Mouse (Mus musculus) embryonic facial prominence, embryonic 12.5 days (tissue): ENCODE results near the gene Rubcnl. TPM values are rescaled to one million over a fixed set of nuclear protein-coding genes. Genes with fewer than 3 reads are reported as not detected.

Source experiments
- ATAC-seq: fragments of 200-750 bp; cut with Nextera tagmentation; 2 replicates; pipeline ENCODE4 v1.8.0; 2017; ENCODE audit not compliant: insufficient number of reproducible peaks, insufficient read depth, low FRiP score, low TSS enrichment
- H3K27ac ChIP-seq: fragments of 300-500 bp; sonication (generic); 2 replicates; pipeline ENCODE4 v1.5.1; 2016; ENCODE audit warnings: mild to moderate bottlenecking
- H3K27me3 ChIP-seq: fragments of 300-500 bp; sonication (generic); 2 replicates; pipeline ENCODE4 v1.6.1; 2016; ENCODE audit warnings: mild to moderate bottlenecking, moderate library complexity
- H3K36me3 ChIP-seq: fragments of 300-500 bp; sonication (generic); 2 replicates; pipeline ENCODE4 v1.6.1; 2016; ENCODE audit warnings: mild to moderate bottlenecking
- H3K4me1 ChIP-seq: fragments of 300-500 bp; sonication (generic); 2 replicates; pipeline ENCODE4 v1.6.1; 2016
- H3K4me2 ChIP-seq: fragments of 300-500 bp; sonication (generic); replicated peaks from 2 replicates; pipeline ENCODE4 v1.6.1; 2016; ENCODE audit warnings: mild to moderate bottlenecking, moderate library complexity
- H3K4me3 ChIP-seq: fragments of 300-500 bp; sonication (generic); 2 replicates; pipeline ENCODE4 v1.5.1; 2016; ENCODE audit warnings: mild to moderate bottlenecking
- H3K9ac ChIP-seq: fragments of 300-500 bp; sonication (generic); 2 replicates; pipeline ENCODE4 v1.6.1; 2016; ENCODE audit warnings: mild to moderate bottlenecking, moderate library complexity
- H3K9me3 ChIP-seq: fragments of 300-500 bp; sonication (generic); 2 replicates; pipeline ENCODE4 v1.6.1; 2016; ENCODE audit warnings: mild to moderate bottlenecking, moderate library complexity
- WGBS: fragments of 180-500 bp; shearing (Covaris S2); methylation state at CpG from one replicate; pipeline ENCODE4 v1.1.7; 2016; 5-methylcytosine and 5-hydroxymethylcytosine counted together
- polyA plus RNA-seq: library from polyadenylated mRNA; unstranded; fragments of >200 nt; fragmentation: Nextera tagmentation; extraction: Ambion mirVana; gene quantifications from 2 replicates; pipeline ENCODE4 v1.2.1, GENCODE M21; 2016

Rubcnl gene
- polyA plus RNA-seq, 1 experiment from 2014 or later = 0.67 TPM

GRCm38 (mm10) chr14:75054455-75055343 lies 38.9 kb downstream of the Rubcnl start:
- H3K27ac ChIP-seq = no peak overlapping the region
- no peak for ATAC-seq

GRCm38 (mm10) chr14:75056861-75057431 lies 41.1 kb downstream of the Rubcnl start:
- Histone ChIP-seq H3K4me3 (no peak overlapping the region), H3K4me1 (no peaks in the 10 kb centered on the region), H3K27ac (no peak overlapping the region), H3K27me3 (no peaks in the 10 kb centered on the region), H3K36me3 (no peaks in the 10 kb centered on the region), H3K9ac (no peak overlapping the region), H3K9me3 (no peaks in the 10 kb centered on the region), H3K4me2 (no peak overlapping the region)
- WGBS = 72% methylated on average over 9 of the region's 9 CpGs
- ATAC-seq = no peak

More at GRCm38 (mm10) chr14:75054455-75055343, 38.9 kb downstream of the Rubcnl start:
- no peaks in the 10 kb centered on the region for H3K9me3 ChIP-seq
- no peaks in the 10 kb centered on the region for H3K27me3 ChIP-seq
- H3K4me1 ChIP-seq = no peaks in the 10 kb centered on the region
- no peak overlapping the region for H3K9ac ChIP-seq
- H3K4me3 ChIP-seq = no peak overlapping the region
- H3K4me2 ChIP-seq = no peak overlapping the region
- 74% methylated on average over 14 of the region's 14 CpGs for WGBS
- no peaks in the 10 kb centered on the region for H3K36me3 ChIP-seq

DNA sequence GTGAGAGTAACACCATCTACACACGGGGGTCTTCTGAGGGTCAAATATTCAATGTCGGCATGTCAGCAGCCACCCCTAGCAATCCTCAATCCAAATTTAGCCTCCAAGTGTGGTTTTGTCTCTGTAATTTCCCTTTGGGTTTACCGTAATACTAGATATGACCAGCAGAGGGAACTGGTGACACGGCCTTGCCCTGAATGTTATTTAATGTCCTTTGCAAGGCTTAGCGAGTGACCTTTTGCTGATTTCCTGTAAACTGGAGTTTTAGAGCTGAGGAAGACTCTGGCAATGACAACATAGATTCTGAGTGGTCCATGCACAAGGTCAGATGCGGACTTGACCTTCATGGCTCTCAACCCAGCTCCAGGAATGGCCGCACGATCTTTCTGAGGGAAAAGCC lies 44.7 kb downstream of the Rubcnl start:
- no peaks in the 10 kb centered on the region for H3K27me3 ChIP-seq
- no peak overlapping the region for H3K4me3 ChIP-seq
- no peaks in the 10 kb centered on the region for H3K9me3 ChIP-seq
- no peaks in the 10 kb centered on the region for H3K36me3 ChIP-seq
- ATAC-seq = no peak
- no peak overlapping the region for H3K4me2 ChIP-seq
- H3K9ac ChIP-seq = no peak overlapping the region
- WGBS = 42% methylated on average over 8 of the region's 8 CpGs
- H3K4me1 ChIP-seq = no peaks in the 10 kb centered on the region
- no peak overlapping the region for H3K27ac ChIP-seq

- no peak for ATAC-seq
- Histone ChIP-seq H3K4me3 (no peak overlapping the region), H3K9me3 (no peaks in the 10 kb centered on the region), H3K27ac (no peak overlapping the region), H3K27me3 (no peaks in the 10 kb centered on the region), H3K9ac (no peak overlapping the region), H3K36me3 (no peaks in the 10 kb centered on the region), H3K4me1 (no peaks in the 10 kb centered on the region), H3K4me2 (no peak overlapping the region)
- WGBS = 94% methylated on average over 8 of the region's 8 CpGs
These were observed 48.1 kb downstream of the Rubcnl start for GRCm38 (mm10) chr14:75063936-75064335.

DNA sequence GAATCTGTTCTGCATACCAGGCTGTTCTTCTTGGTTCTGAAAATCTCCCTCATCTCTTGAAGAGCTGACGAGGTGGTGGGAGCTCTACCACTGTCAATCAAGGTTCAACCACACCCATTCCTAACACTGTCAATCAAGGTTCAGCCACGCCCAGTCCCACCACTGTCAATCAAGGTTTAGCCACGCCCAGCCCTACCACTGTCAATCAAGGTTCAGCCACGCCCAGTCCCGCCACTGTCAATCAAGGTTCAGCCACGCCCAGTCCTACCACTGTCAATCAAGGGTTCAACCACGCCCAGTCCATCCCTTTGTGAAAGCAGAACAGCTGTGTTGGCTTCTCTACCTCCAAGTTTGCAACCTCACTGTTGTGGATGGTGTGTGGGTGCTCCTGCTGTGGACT lies 48.7 kb downstream of the Rubcnl start:
- H3K4me3 ChIP-seq = no peak overlapping the region
- H3K4me2 ChIP-seq = no peak overlapping the region
- H3K9ac ChIP-seq = no peak overlapping the region
- no peak for ATAC-seq
- no peaks in the 10 kb centered on the region for H3K4me1 ChIP-seq
- H3K36me3 ChIP-seq = no peaks in the 10 kb centered on the region
- WGBS = 82% methylated on average over 7 of the region's 7 CpGs
- no peaks in the 10 kb centered on the region for H3K9me3 ChIP-seq
- no peaks in the 10 kb centered on the region for H3K27me3 ChIP-seq
- no peak overlapping the region for H3K27ac ChIP-seq

GRCm38 (mm10) chr14:75065211-75065610 lies 49.4 kb downstream of the Rubcnl start:
- Histone ChIP-seq H3K9me3 (no peaks in the 10 kb centered on the region), H3K36me3 (no peaks in the 10 kb centered on the region), H3K4me1 (no peaks in the 10 kb centered on the region), H3K9ac (no peak overlapping the region), H3K27me3 (no peaks in the 10 kb centered on the region), H3K4me3 (no peak overlapping the region), H3K27ac (no peak overlapping the region), H3K4me2 (no peak overlapping the region)
- ATAC-seq = no peak
- WGBS = 93% methylated on average over 5 of the region's 5 CpGs

DNA sequence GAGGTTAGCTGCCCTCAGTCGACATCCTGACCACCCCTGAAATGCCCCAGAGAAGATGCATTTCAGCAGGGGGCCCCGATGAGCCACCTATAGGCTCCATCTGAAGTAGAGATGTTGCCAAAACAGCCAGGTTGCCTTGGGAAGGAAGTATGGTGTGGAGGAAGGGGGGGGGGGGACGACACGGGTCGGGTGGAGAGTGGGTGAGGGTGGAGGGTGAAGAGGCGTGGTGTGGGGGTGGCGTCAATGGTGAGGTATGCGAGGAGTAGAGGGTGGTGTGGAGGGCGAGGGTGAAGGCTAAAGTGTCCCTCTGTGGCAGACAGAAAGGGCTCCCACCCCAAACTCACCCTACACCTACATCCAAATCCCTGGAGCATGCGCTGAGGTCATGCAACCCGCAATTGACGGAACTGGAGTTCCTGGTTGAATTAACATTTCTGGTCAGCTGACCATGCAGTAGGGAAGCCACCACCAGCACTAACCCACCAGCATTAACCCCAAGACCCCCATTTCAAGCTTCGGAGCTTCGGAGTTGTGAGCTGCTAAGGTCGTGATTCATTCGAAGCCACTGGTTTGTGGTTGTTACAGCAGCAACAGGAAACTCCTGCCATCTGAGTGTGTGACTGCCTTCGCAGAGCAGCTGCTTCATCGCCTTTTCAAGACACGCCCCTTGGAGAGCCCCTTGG lies 52.7 kb downstream of the Rubcnl start:
- Histone ChIP-seq H3K4me1 (no peaks in the 10 kb centered on the region), H3K9ac (no peak overlapping the region), H3K36me3 (no peaks in the 10 kb centered on the region), H3K27me3 (no peaks in the 10 kb centered on the region), H3K9me3 (no peaks in the 10 kb centered on the region), H3K4me3 (no peak overlapping the region), H3K27ac (no peak overlapping the region), H3K4me2 (no peak overlapping the region)
- ATAC-seq = no peak
- 88% methylated on average over 16 of the region's 19 CpGs for WGBS

DNA sequence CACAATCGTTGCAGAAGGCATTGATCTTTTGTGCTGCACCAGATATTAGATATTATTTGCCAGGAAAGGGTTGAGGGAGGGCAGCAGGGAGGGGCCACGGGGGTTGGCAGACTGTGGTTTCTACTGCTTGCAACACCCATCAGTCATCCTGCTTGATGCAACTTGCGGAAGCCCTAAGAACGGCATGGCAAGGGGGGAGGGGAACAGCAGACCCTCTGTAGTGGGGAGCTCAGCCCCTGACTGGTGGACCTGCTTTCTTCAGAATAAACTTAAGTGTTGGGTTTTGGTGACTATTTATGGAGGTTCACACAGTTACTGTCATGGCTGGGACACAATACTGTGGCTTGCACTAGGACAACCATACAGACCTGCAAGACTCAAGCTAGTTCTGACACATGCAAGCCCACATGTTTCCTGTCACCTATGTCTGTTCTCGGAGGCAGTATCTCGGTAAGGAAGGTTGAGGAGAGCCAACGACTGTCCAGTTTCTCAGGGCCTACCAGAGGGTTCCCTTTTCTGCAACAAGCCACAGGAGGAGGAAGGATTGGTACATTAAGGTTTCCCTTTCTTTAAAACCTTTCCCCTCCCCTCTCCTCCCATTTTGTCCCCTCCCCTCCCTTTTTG lies 53.6 kb downstream of the Rubcnl start:
- Histone ChIP-seq H3K9me3 (no peaks in the 10 kb centered on the region), H3K4me2 (no peak overlapping the region), H3K9ac (no peak overlapping the region), H3K27me3 (no peaks in the 10 kb centered on the region), H3K36me3 (no peaks in the 10 kb centered on the region), H3K4me1 (no peaks in the 10 kb centered on the region), H3K4me3 (no peak overlapping the region), H3K27ac (no peak overlapping the region)
- no peak for ATAC-seq
- 77% methylated on average over 7 of the region's 7 CpGs for WGBS

GRCm38 (mm10) chr14:75071091-75071490 lies 55.3 kb downstream of the Rubcnl start:
- WGBS = 90% methylated on average over 15 of the region's 15 CpGs
- Histone ChIP-seq H3K4me2 (no peak overlapping the region), H3K4me1 (no peaks in the 10 kb centered on the region), H3K36me3 (no peaks in the 10 kb centered on the region), H3K4me3 (no peak overlapping the region), H3K9ac (no peak overlapping the region), H3K27ac (no peak overlapping the region), H3K9me3 (no peaks in the 10 kb centered on the region), H3K27me3 (no peaks in the 10 kb centered on the region)
- ATAC-seq = no peak

GRCm38 (mm10) chr14:75075299-75076180 lies 59.7 kb downstream of the Rubcnl start:
- H3K9ac ChIP-seq = no peak overlapping the region
- ATAC-seq = no peak
- no peak overlapping the region for H3K27ac ChIP-seq
- H3K36me3 ChIP-seq = no peaks in the 10 kb centered on the region
- no peak overlapping the region for H3K4me3 ChIP-seq
- H3K4me1 ChIP-seq = no peaks in the 10 kb centered on the region
- no peak overlapping the region for H3K4me2 ChIP-seq
- 76% methylated on average over 10 of the region's 10 CpGs for WGBS
- no peaks in the 10 kb centered on the region for H3K27me3 ChIP-seq
- H3K9me3 ChIP-seq = no peaks in the 10 kb centered on the region

- ATAC-seq = no peak
- Histone ChIP-seq H3K36me3 (no peaks in the 10 kb centered on the region), H3K4me2 (no peak overlapping the region), H3K27me3 (no peaks in the 10 kb centered on the region), H3K9me3 (no peaks in the 10 kb centered on the region), H3K9ac (no peak overlapping the region), H3K4me3 (no peak overlapping the region), H3K27ac (no peak overlapping the region), H3K4me1 (no peaks in the 10 kb centered on the region)
- WGBS = 74% methylated on average over 6 of the region's 6 CpGs
These were observed 62.1 kb downstream of the Rubcnl start for GRCm38 (mm10) chr14:75077946-75078345.
